Mouse (Mus musculus) left cerebral cortex, adult 2 months (tissue): ENCODE data around the gene Fbln5. TPM values are rescaled to one million over a fixed set of nuclear protein-coding genes. Genes with fewer than 3 reads are reported as not detected.

Source experiments
- DNase-seq, 2 experiments: peaks; one replicate each; pipeline ENCODE4 v3.0.0; 2021 to 2022; ENCODE audit warnings: low spot score in 2 of 2, mixed read lengths in 1 of 2; ENCODE audit errors: extremely low spot score in 1 of 2
- H3K27ac ChIP-seq: fragments of 200-600 bp; 2 replicates; pipeline ENCODE4 v1.8.1; 2022
- H3K4me3 ChIP-seq: fragments of 200-600 bp; 2 replicates; pipeline ENCODE4 v1.8.1; 2022
- CTCF ChIP-seq: fragments of 200-600 bp; IDR thresholded peaks from 2 replicates; pipeline ENCODE4 v1.8.1; 2022; ENCODE audit warnings: antibody characterized with exemption, mild to moderate bottlenecking, moderate library complexity
- intact Hi-C: fragments of 180-260 bp; cut with DNase I; formaldehyde crosslinking; loops from one replicate; pipeline ENCODE4 v1.15.1; 2025
- total RNA-seq, 2 experiments: library from RNA; stranded (reverse); gene quantifications; 2 replicates each; pipeline ENCODE4 v1.2.3; 2021

Fbln5 gene
- total RNA-seq, 2 experiments from 2014 or later, result 4.7 to 6.5 TPM

DNA sequence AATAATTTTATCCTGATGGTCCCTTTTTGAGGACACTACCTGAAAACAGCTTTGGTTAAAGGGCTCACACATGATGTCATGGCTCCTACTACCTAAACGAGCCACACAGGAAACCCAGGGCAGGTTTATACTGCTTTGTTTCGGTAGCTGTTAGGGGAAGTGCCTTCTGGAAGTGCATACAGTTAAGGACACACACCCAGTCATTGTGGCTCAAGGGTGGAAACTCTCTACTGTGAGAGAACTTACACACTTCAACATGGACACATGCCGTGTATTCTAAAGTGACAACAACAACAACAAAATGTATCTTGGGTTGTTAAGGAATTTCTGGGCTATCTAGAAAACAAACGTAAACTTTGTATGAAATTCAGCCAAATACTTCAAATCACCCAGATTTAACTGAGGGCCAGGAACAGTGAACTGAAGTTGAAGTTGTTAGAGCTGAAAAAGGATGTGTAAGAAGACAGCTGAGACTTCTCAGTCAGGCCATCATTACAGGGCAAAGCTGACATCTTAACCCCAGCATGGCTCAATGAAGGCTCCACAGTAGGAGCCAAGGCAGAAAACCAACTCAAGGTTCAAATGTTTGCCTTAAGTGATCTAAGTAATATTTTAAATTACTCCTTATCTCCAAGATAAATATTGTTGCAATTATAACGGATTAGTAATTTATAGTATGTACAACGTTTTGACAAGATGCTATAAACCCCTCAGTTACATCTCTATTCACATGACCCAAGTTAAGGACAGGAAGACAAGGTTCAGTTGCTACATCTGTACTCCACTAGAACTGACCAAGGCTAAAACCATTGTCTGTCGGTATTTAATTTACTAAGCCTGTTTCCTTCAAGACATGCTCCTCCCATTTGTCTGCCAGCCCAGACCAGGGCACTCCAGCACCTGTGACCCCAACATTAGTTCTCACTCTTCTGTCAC lies 13.6 kb upstream of the Fbln5 start:
- intact Hi-C loops, result no loop called here
- no peak for TF ChIP-seq CTCF

GRCm38 (mm10) chr12:101831221-101831620 lies 12.4 kb upstream of the Fbln5 start:
- H3K4me3 ChIP-seq, result no peak overlapping the region
- intact Hi-C loops, result no loop called here
- no peak for DNase-seq

More for the DNA sequence above, 13.6 kb upstream of the Fbln5 start:
- no peak for DNase-seq
- H3K27ac ChIP-seq, result no peak overlapping the region
- no peak overlapping the region for H3K4me3 ChIP-seq

GRCm38 (mm10) chr12:101823161-101823560 lies 4.3 kb upstream of the Fbln5 start:
- DNase-seq, result no peak
- intact Hi-C loops, result no loop called here
- Histone ChIP-seq H3K4me3 (no peak overlapping the region), H3K27ac (no peak overlapping the region)
- TF ChIP-seq CTCF, result no peak

More at GRCm38 (mm10) chr12:101831221-101831620, 12.4 kb upstream of the Fbln5 start:
- H3K27ac ChIP-seq, result no peak overlapping the region
- TF ChIP-seq CTCF, result no peak

GRCm38 (mm10) chr12:101821596-101821995 lies 2.7 kb upstream of the Fbln5 start:
- no peak for TF ChIP-seq CTCF
- intact Hi-C loops, result no loop called here
- DNase-seq, result no peak
- no peak overlapping the region for H3K27ac ChIP-seq
- H3K4me3 ChIP-seq, result no peak overlapping the region

- Histone ChIP-seq H3K4me3 (no peak overlapping the region; the same call in 1 of the 2 replicates), H3K27ac (no peak overlapping the region)
- no peak for TF ChIP-seq CTCF
- no peak for DNase-seq
- intact Hi-C loops, result no loop called here
These were observed 715 bp upstream of the Fbln5 start for GRCm38 (mm10) chr12:101819570-101819969.

DNA sequence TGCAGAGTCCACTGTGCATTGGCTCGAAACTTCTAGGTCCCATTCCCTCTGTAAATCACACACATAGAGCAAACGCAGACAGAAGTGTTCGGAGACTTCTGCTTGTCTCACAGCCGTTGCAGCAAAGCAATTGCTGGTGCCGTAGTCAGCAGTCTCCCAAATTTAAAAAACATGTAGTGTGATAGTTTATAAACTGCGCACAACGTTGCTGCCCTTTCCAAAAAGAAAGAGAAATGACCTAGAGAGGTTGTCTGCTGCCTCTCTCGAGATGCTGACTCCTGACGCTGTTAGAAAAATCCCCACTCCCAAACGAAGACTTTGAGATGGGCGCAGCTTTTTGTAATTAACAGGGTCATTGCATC lies 628 bp downstream of the Fbln5 start:
- Histone ChIP-seq H3K27ac (no peak overlapping the region), H3K4me3 (peak overlapping the region; percentile 55)
- no peak for DNase-seq
- TF ChIP-seq CTCF, result no peak
- intact Hi-C loops, result no loop called here

- peak; percentile 7; the same call in 1 of the 2 replicates for TF ChIP-seq CTCF
- intact Hi-C loops, result no loop called here
- Histone ChIP-seq H3K4me3 (no peak overlapping the region), H3K27ac (no peak overlapping the region)
- DNase-seq, result no peak
These were observed 2.0 kb downstream of the Fbln5 start for GRCm38 (mm10) chr12:101816810-101817209.

DNA sequence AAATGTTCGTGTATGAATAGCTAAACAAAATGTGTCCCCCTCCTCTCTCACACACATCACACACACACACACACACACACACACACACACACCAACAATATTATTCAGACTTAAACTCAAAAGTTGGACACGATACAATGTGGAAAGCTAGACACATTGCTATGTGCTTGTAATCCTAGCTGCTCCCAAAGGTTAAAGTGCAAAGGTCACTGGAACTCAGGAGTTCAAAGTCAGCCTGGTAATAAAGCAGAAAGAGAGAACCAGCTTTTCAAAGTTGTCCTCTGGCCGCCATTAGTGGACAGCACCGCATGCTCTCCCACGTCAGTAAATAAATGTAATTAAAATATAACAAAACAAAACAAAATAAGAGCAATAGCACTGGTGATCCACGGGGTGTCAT lies 3.1 kb downstream of the Fbln5 start:
- DNase-seq, result no peak
- Histone ChIP-seq H3K4me3 (no peak overlapping the region), H3K27ac (no peak overlapping the region)
- intact Hi-C loops, result no loop called here
- no peak for TF ChIP-seq CTCF

DNA sequence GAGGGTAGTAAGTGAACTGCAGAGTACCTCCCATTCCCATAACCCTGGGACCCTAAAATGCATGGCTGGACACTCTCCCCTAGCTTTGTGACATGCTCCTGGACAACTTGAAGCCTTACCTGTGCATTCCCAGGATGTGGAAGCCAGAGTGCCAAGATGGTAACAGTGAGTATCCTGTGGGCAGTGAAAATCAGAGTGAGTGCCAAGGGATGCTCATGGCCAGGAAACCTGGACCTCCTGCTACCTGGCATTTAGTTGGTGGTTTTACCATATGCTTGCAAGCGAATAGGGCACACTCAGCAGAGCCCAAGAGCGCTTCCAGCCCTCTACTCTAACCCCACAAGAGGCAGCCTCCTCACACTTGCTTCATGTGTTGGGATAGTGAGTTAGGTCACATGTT lies 4.4 kb downstream of the Fbln5 start:
- no peak for TF ChIP-seq CTCF
- DNase-seq, result no peak
- H3K4me3 ChIP-seq, result no peak overlapping the region
- H3K27ac ChIP-seq, result no peak overlapping the region
- intact Hi-C loops, result loop anchor here (5.0 kb wide), 1 partner anchor 143 kb away; the partner anchor contains the start of gene Atxn3

DNA sequence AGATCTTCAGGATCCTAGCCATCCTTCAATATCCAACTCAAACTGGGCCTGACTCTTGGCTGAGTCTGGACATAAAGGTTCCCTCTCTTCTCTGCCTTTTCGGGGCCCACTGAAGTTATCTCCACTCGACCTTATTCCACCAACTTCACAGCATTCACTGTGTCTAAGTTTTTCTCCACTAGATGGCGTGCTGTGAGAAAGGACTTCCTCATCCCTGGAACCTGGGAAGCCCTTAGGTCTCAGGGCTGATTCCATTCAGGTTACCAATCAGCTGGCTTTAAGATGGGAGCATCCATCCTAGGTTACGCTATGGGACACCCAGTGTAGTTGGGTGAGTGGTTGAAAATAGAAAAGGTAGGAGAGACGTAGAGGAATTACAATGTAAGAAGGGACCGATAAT lies 7.7 kb downstream of the Fbln5 start:
- Histone ChIP-seq H3K27ac (no peak overlapping the region), H3K4me3 (no peak overlapping the region)
- DNase-seq, result no peak
- TF ChIP-seq CTCF, result peak; percentile 63
- intact Hi-C loops, result loop anchor here (2.0 to 5.0 kb wide), 2 partner anchors 64 to 146 kb away; partner anchors contain the start of gene Atxn3

DNA sequence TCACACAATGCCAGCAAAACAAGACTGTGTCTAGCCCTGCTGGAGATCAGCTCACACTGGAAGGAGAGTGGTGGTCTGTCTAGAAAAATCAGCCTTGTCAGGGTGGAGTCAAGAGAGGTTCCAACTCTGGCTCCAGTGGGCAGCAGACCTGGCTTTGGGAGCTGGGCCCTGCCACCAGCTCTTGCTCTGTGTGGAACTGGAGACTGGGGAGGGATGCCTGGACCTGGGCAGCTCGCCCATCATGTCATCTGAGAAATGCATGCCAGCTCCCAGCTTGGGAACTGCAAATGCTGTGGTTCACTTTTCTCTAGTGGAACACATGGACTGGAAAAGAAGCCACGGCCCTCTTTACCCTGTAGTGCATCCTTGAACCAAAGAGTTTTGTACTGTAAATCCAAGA lies 8.3 kb downstream of the Fbln5 start:
- DNase-seq, result no peak
- no peak for TF ChIP-seq CTCF
- intact Hi-C loops, result loop anchor here (2.0 to 5.0 kb wide), 2 partner anchors 64 to 147 kb away; partner anchors contain the start of gene Atxn3
- no peak overlapping the region for H3K27ac ChIP-seq
- no peak overlapping the region for H3K4me3 ChIP-seq

GRCm38 (mm10) chr12:101807400-101807799 lies 11.5 kb downstream of the Fbln5 start:
- no peak for DNase-seq
- Histone ChIP-seq H3K27ac (no peak overlapping the region), H3K4me3 (no peak overlapping the region)
- intact Hi-C loops, result no loop called here
- TF ChIP-seq CTCF, result no peak
